Mouse (Mus musculus) bone marrow, adult 2 months (tissue): Measurements from ENCODE around the gene Gm13090. TPM values are rescaled to one million over a fixed set of nuclear protein-coding genes. Genes with fewer than 3 reads are reported as not detected.

ENCODE experiments used
- H3K27ac ChIP-seq: fragments of 200-500 bp; 2 replicates; pipeline ENCODE4 v1.5.1; 2012; ENCODE audit warnings: low read depth, mild to moderate bottlenecking, control low read depth, inconsistent platforms, low read length; ENCODE audit not compliant: control insufficient read depth, poor library complexity, insufficient read depth
- H3K4me1 ChIP-seq: fragments of 200-500 bp; 2 replicates; pipeline ENCODE4 v1.6.1; 2011; ENCODE audit warnings: low read length; ENCODE audit not compliant: control insufficient read depth, insufficient read depth
- H3K4me3 ChIP-seq: fragments of 200-500 bp; replicated peaks from 2 replicates; pipeline ENCODE3; 2011; ENCODE audit warnings: mild to moderate bottlenecking, low read depth, low read length, control low read depth; ENCODE audit not compliant: control insufficient read depth
- CTCF ChIP-seq: fragments of 200-500 bp; IDR thresholded peaks from 2 replicates; pipeline ENCODE4 v1.5.1; 2011; ENCODE audit warnings: low read length, control low read depth; ENCODE audit not compliant: control insufficient read depth, insufficient read depth
- POLR2A ChIP-seq: fragments of 200-500 bp; IDR thresholded peaks from 2 replicates; pipeline ENCODE4 v1.6.1; 2011; ENCODE audit warnings: low read depth, mild to moderate bottlenecking, control low read depth, low read length, borderline replicate concordance; ENCODE audit not compliant: control insufficient read depth
- WGBS: fragments of 180-500 bp; shearing (Covaris S2); methylation state at CpG from one replicate; pipeline ENCODE4 v1.1.7; 2018; 5-methylcytosine and 5-hydroxymethylcytosine counted together
- polyA plus RNA-seq: library from polyadenylated mRNA; stranded (reverse); fragments of >200 nt; gene quantifications from 2 replicates; pipeline ENCODE4 v1.2.4, GENCODE M21; 2011; ENCODE audit warnings: low replicate concordance; ENCODE audit not compliant: missing spikeins, insufficient read depth, insufficient read length

Gene Gm13090
- polyA plus RNA-seq, 1 experiment, result not detected

GRCm38 (mm10) chr4:151081977-151082376, 7.4 kb upstream of the Gm13090 start:
- H3K27ac ChIP-seq, result no peak overlapping the region
- no peaks in the 10 kb centered on the region for H3K4me1 ChIP-seq
- 82% methylated on average over 13 of the region's 13 CpGs for WGBS
- no peak overlapping the region for H3K4me3 ChIP-seq
- TF ChIP-seq POLR2A (no peak), CTCF (no peak)

- 77% methylated on average over 5 of the region's 5 CpGs for WGBS
- Histone ChIP-seq H3K4me1 (no peaks in the 10 kb centered on the region), H3K27ac (no peak overlapping the region), H3K4me3 (no peak overlapping the region)
- TF ChIP-seq CTCF (no peak), POLR2A (no peak)
Observed at GRCm38 (mm10) chr4:151083027-151083426, 6.3 kb upstream of the Gm13090 start.

DNA sequence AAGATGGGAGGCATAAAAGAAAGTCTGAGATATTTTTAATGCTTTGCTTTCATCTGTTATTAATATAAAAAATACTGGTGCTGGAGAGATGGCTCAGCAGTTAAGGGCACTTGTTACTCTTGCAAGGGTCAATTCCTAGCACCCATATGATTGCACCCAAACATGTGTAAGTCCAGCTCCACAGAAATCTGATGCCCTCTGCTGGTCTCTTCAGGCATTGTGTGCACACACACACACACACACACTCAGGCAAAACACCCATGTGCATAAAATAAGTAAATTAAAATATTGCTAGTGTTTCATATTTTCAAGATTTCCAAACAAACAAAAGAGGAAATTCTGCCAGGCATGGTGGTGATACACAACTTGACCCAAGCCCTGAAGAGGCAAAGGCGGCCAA, 2.0 kb upstream of the Gm13090 start:
- WGBS, result 83% methylated on average over 1 of the region's 1 CpGs
- H3K4me1 ChIP-seq, result no peaks in the 10 kb centered on the region
- H3K4me3 ChIP-seq, result no peak overlapping the region
- no peak for TF ChIP-seq POLR2A
- no peak for TF ChIP-seq CTCF
- no peak overlapping the region for H3K27ac ChIP-seq

- Histone ChIP-seq H3K4me1 (no peaks in the 10 kb centered on the region), H3K4me3 (no peak overlapping the region), H3K27ac (no peak overlapping the region)
- WGBS, result 88% methylated on average over 14 of the region's 14 CpGs
- TF ChIP-seq CTCF (no peak), POLR2A (no peak)
Observed at GRCm38 (mm10) chr4:151088819-151089218, 551 bp upstream of the Gm13090 start.

DNA sequence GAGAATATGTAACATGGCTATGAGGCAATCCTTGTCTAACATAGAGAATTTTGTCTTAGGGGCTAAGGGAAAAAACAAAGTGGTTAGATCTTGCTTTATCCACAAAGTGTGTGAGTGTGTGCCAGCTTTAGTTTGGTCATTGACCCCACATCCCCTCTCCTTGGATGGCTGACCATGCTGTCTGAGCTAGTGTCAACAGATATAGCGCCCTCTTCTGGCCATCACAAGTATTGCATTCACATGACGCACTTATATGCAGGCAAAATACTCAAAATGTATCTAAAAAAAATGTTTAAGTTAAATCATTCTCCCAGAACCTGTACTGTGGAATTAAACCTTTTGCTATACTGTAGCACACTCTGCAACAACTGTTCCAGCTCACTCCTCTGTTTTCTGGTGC, 5.8 kb downstream of the Gm13090 start:
- no peak overlapping the region for H3K27ac ChIP-seq
- no peaks in the 10 kb centered on the region; the same call in 1 of the 2 replicates for H3K4me1 ChIP-seq
- H3K4me3 ChIP-seq, result no peak overlapping the region
- TF ChIP-seq POLR2A (no peak), CTCF (peak; percentile 45; the same call in 1 of the 2 replicates)
- 30% methylated on average over 2 of the region's 2 CpGs for WGBS

DNA sequence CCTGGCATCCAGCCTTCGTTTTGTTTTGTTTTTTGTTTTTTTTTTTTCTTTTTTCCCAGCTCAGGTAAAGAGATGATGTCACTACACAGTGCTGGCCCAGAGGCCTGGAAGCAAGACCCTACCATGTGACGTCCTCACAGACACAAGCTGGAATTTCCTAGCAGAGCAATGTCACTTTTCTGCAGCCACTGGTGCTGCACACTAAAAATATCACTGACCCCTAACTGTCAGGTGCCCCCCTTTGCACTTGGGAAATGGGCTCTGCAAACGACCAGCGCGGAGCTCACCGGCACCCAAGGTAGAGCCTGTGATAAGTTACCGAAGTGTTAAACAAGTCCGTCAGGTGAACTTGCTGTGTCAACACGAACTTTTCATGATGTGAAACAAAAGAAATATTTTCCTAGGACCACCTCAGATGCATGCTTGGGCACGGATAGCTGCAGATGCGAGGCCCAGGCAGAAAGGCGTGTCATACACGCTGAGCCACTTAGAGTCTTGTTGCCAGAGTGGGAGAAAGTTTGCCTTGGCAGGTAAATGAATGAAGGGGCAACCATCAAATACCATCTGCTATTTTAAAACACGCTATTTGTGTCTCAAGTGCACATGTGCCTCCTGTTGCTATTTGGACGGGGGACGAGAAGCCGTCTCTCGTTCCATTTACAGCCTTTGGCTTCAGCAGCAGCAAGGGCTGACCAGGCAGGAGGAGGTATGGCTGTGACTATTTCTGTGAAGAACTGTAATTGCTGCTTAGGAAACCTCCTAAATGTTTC, 7.1 kb downstream of the Gm13090 start:
- Histone ChIP-seq H3K27ac (no peak overlapping the region), H3K4me1 (no peaks in the 10 kb centered on the region; the same call in 1 of the 2 replicates), H3K4me3 (no peak overlapping the region)
- TF ChIP-seq POLR2A (no peak), CTCF (no peak)
- 80% methylated on average over 18 of the region's 18 CpGs for WGBS

- WGBS, result 79% methylated on average over 11 of the region's 11 CpGs
Observed at GRCm38 (mm10) chr4:151097104-151097438, 7.7 kb downstream of the Gm13090 start.

DNA sequence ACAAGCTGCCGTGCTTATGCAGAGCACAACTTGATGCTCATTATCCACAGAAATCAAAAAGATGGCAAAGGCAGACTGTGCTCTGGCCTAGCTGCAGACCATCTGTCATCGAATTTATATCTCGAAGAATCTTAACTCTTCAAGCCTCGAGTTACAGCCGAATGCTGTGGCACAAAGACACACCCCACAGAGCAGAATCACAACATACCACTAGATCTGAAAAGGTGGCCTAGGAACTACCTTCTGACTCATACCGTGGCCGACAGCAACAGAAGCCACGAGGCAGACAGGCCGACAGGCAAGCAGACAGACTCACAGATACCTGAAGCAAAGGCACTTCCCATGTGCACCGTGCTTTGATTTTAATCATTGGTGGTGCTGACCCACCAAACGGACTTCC, 14.3 kb downstream of the Gm13090 start:
- H3K4me3 ChIP-seq, result no peak overlapping the region
- H3K4me1 ChIP-seq, result no peaks in the 10 kb centered on the region
- TF ChIP-seq CTCF (no peak), POLR2A (no peak)
- no peak overlapping the region for H3K27ac ChIP-seq
- WGBS, result 76% methylated on average over 11 of the region's 11 CpGs

More at GRCm38 (mm10) chr4:151097104-151097438, 7.7 kb downstream of the Gm13090 start:
- Histone ChIP-seq H3K27ac (no peak overlapping the region), H3K4me3 (no peak overlapping the region), H3K4me1 (no peaks in the 10 kb centered on the region; the same call in 1 of the 2 replicates)
- TF ChIP-seq POLR2A, result no peak
- no peak for TF ChIP-seq CTCF
